Mouse (Mus musculus) B cell, adult 2 months (primary cell): Measurements from ENCODE around the gene Btnl6.
A peak's percentile ranks its signal among the peaks of the same experiment; 100 is the strongest.
"Not testable (repeated sequence)": the region's sequence is repeated elsewhere in the genome, so short reads cannot be mapped to it uniquely, and the experiment has no call there.

Source experiments
- DNase-seq, 2 experiments: peaks; one replicate each; pipeline ENCODE4 v3.0.0; 2022

The Btnl6 gene

DNA sequence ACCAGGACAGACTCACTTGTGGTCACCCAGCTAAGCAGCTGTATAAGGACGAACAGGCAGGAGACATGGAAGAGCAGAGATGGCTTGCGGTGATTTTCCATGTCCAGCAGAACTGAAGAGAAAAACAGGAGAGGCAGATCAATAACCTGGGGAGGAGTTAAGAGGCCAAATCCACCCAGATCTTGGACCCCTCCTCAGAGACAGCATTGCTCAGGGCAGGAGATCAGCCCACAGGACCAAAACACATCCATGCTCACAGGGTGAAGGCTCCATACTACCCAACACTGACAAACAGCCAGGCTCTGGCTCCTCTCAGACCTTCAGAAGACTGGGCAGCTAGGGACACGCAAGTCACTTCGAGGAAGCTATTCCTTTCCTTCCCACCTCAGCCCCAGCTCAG lies at the start of gene Btnl6:
Gene Btnl6 (minus strand): TSS at position 101 of the 400 bp plus-strand sequence.
- no peak for DNase-seq

DNA sequence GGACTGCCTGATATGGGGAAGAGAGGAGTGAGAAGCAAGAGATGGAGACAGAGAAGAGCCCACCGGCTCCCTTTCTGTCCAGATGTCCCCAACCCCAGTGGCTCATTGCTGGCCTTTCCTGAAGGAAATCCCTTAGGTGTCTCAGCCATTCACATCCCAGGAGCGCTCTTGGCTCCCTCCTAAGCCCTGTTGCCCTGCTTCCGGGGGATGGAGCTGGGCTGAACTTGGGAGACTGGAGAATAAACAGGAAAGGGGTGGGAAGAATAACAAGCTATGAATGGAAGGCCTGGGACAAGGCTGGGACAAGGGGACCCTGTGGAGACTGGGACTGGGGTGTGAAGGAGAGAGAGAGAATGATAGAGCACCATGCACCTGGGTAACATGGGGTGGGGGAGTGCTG lies 47.6 kb upstream of the Btnl6 start:
- DNase-seq = no peak

DNA sequence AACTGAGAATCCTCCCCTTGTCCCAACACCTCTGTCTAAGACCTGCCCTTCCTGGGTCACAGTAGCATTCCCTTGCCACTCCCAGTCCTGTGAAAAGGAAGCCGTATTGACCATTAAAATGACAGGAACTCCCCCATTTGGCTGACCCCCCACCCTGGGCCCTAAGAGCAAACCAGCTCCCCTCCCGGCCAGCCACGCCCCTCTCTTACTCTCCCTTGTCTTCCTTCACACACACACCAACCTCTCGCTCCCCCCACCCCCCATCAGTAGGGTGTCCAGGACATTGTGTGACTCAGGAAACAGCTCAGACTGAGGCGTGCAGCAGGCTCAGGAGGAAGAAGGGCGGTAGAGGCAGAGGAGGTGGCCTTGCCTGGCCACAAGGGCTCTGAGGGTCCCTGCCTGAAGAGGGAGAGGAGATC lies 46.9 kb upstream of the Btnl6 start, which contains the start of gene Notch4:
Gene Notch4 (plus strand): TSS at position 266 of the 419 bp plus-strand sequence.
- DNase-seq = no peak

DNA sequence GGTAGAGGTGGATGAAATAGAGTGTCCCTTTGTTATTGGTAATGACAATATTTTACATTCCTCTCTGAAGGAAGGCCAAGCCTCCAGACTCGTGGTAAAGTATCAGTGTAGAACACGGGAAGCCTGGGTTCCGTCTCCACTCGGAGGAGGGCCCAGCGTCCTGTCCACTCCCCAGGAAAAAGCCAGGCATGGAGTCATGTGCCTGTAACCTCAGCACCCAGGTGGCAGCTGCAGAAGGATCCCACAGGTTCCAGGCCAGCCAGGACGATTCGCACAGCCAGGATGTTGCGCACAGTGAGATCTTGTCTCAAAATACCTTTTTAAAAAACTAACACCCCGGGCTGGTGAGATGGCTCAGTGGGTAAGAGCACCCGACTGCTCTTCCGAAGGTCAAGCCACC lies 46.2 kb upstream of the Btnl6 start:
- DNase-seq = no peak

DNA sequence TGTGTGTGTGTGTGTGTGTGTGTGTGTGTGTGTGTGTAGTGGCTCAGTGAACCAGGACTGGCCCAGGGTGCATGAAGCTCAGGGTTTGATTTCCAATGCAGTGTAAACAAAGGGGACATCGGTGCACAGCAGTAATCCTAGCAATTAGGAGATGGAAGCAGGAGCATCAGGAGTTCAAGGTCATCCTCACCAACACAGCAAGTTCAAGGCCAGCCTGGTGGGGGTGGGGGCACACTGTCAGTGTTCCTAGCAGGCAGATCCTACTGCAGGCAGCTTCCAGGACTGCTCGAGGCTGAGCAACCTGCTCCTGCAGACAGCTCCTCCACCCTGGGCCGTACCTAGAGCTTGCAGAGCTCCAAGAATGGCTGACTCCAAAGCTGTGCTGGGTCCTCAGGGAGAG lies 45.4 kb upstream of the Btnl6 start:
- no peak for DNase-seq

DNA sequence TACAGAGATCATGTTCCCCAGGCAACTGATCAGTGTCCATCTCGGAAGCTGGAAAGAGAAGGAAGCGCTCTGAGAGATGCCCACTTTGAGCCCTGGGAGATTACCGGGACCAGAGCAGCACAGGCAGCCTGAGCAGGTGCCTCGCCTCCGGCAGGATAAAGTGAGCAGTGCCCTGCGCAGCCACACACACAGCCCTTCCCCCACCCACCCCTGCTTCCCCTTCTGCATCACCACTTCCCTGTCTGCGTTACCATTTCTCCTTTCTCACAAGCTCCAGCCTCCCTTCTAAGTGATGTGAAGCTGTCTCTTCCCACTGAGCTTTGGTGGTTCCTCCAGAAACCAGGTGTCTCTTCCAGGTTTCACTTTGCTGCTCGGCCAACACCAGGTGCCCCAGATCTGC lies 44.0 kb upstream of the Btnl6 start:
- DNase-seq = peak; percentile 60

DNA sequence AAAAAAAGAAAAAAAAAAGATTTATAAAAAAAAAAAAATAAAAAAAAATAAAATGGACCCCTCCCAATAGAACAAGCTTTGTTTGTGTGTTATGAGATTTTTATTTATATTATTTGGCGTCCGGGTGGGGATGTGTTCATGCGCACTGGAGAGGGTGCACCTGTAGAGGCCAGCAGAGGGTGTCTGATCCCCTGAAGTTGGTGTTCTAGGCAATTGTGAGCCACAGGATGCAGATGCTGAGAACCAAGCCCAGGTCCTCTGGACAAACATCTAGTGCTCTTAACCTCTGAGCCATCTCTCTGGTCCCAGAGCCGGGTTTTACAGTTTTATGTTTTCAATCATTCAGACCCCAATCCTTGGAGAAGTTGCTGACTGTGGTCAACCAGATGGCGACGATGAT lies 43.3 kb upstream of the Btnl6 start:
- no peak for DNase-seq

DNA sequence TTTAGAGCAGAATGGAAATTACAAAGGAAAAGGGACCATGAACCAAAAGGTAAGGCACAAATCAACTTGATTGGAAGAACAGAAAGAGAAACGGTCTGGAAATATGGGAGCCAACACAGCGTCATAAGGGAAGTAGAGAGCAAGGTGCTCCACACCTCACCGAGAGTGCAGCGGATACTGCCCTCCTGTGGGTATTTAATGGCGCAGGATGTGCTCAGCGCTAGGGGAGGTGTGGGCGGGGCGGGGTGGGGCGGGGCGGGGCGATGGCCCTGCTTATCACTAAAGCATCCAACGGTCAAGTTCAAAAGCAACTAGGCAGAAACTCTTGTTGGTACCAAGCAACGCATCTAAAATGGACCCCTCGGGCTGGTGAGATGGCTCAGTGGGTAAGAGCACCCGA lies 42.7 kb upstream of the Btnl6 start:
- DNase-seq = peak; percentile 31 to 45

DNA sequence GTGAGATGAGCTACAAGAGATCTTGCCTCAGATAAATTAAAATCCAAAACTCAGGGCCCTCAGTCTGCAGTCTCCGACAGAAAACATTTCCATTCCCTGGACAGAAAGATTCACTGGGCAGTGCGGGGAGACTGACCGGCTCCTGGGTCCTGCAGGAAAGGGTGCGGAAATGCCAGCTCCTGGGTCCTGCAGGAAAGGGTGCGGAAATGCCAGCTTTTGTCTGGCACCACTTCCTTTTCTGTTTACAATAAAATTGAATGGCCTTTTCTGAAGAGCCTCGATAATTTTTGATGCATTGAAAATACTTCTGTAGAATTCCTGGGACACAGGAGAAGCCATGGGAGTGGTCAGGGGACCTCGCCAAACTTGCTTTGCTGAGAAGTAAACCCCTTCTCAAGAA lies 42.0 kb upstream of the Btnl6 start:
- DNase-seq = no peak

DNA sequence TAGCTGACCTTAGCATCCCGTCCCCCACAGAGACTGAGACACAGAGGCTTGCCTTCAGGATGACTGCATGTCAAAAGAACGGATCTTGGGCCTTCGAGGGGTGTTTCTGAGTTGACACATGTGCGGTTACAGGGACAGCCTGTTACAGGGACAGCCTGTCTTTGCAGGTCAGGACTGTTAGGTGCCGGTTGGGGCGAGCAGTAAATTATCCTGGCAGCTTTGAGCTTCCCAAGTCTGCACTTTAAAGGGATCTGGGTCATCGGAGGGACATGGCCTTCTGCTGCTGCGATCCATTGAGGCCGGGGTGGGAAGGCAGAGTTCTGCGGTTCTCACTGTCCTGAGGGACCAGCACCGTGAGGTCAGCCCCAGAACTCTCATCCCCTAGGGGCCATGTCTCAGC lies 40.3 kb upstream of the Btnl6 start:
- DNase-seq = no peak

DNA sequence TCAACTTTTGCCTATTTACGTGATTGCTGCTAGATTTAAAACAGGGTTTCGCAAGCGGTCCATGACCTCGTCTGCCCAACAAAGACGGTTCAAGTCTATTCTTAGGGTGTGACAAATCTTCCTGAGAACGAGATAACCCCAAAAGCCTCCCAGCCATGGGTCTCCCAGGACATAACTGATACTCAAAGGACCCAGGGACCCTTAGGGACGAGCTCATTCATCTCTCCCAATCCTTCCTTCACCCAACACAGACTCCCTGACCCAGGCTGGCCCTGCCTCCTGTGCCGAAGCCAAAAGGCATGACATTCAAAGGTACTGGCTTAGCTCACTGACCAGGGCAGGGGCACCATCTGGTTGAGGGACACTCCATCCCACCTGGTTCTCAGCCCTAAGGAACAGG lies 39.3 kb upstream of the Btnl6 start:
- DNase-seq = no peak

DNA sequence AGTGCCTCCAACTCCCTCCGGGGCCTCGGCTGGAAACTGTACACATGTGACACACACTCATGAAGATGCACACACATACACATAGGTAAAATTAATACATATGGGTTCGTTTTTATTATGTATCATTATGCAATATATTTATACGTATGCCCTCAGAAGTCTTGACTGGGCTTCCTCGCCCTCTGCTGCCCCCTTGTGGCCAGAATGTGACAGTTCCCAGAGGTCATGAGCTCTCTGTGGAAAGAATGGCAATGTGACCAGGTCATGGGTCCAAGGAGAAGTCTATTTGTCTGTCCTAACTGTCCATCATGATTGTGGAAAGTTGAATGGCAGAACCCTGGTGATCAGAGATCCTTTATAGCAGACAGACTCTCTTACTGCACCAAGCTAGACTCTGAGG lies 38.3 kb upstream of the Btnl6 start:
- DNase-seq = peak; percentile 90 to 91

DNA sequence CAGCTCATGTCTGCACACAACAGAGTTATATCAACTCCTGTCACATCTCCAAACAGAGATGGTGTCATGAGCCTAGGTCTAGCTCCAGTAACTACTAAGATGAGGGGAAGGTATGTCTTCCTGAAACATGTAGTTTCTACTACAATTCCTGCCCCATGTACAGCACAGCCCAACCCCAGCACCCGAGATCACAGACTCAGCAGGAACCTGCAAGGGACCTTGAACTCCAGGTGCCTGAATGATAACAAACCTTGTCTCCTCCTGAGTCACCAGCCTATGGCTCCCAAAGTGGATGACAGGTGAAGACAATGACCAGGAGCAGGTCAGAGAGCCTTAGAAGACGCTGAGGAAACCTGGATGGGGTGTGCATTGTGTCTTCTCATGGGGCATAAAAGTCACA lies 32.7 kb upstream of the Btnl6 start:
- DNase-seq = no peak

DNA sequence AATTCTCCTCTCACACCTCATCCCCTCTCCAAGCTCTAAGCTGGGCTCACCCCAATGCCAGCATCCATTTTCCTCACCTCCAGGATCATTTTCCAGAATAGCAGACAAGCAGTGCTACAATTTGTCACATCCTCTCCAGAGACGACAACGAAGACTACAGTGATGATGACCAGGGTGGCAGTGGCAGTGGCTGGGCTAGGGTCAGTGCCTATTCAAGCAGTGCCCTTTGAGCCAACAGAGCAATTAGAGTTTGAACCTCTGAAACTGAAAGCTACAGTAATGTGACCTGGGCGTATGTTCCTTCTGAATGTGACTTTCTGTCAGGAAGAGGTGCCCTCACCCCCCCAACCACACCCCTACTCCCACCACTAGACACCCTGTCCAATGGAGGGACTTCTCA lies 32.0 kb upstream of the Btnl6 start:
- no peak for DNase-seq

DNA sequence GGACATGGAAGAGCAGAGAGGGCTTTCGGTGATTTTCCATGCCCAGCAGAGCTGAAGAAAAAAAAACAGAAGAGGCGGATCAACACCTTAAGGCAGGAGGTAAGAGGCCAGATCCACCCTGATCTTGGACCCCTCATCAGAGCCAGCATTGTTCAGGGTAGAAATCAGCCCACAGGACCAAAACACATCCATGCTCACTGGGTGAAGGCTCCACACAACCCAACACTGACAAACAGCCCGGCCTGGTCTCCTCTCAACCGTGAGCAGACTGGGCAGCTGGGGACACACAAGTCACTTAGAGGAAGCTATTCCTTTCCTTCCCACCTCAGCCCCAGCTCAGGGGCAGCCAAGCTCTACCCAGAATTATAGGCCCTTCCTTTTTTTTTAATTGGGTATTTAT lies 30.4 kb upstream of the Btnl6 start:
- DNase-seq = no peak

DNA sequence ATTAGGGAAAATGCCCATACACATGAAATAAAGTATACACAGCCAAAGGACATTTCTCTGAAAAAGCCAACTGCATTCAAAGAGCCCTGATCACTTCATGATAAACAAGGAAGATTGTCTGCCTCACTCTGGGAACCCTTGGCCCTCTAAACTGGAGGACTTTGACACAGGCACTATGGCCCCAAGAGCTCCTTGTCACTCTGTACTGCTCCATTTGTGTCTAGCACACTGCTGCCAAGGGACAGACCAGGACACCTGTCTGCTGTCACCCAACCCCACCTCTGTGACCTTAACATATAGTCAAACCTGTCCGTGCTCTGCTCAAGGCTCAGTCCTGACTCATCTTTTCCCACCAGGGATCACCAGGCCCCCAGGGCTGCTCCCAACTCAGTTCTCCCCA lies 29.6 kb upstream of the Btnl6 start:
- no peak for DNase-seq

DNA sequence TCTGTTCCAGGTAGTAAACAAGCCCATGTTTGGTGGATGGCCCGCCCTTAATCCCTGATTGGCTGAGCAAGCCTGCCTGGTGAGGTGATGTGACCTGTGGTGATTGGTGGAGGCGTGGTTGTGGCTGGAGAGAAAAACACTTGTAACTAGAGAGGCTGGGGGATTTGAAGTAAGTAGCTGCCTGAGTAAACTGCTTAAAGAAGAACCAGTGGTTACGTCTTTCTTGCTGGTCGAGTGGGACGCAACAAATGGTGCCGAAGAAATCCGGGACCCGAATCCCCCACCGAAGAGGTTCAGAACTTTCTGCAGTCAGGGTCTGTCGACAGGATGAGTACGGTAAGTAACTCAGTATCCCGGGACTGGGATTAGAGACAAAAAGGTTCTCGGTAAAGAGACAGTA lies 26.4 kb upstream of the Btnl6 start:
- DNase-seq = not testable (repeated sequence)

DNA sequence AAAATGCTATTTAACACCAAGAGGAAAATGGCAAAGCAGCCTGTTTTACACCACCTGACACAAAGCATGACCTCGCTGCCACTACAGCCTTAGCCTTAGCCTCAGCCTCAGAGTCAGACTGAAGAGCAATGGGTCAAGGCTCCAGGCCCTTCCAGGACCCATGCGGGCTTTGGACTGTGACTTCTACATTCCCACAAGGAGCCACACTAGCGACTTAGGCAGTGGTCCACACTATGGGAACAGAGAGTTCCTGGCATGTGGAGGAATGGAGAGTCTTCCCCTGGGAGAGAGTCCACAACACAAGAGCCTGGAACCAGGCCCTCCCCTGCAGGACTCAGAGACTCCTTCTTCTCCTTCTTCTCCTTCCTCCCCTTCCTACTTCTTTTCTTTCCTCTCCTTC lies 15.5 kb upstream of the Btnl6 start:
- DNase-seq = no peak

DNA sequence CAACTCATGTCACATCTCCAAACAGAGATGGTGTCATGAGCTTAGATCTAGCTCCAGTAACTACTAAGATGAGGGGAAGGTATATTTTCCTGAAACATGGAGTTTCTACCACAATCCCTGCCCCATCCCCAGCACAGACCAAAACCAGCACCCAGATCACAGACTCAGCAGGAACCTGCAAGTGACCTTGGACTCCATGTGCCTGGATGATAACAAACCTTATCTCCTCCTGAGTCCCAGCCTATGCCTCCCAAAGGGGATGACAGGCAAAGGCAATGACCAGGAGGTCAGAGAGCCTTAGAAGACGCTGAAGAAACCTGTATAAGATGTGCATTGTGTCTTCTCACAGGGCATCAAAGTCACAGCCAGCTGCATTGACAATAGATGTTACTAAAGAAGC lies 1.8 kb upstream of the Btnl6 start:
- DNase-seq = no peak

DNA sequence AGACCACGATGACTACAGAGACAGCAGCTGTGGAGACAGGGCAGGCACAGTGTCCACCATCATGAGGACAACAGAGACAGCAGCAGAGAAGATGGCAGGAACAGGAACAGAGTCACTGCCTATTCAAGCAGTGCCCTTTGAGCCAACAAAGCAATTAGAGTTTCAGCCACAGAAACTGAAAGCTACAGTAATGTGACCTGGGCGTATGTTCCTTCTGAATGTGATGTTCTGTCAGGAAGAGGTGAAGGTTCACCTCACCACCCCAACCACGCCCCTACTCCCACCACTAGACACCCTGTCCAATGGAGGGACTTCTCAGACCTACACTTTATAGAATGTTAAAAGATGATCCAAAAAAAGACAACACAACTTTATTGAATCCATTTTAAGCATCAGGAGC lies 1.4 kb upstream of the Btnl6 start:
- not testable (repeated sequence) for DNase-seq

DNA sequence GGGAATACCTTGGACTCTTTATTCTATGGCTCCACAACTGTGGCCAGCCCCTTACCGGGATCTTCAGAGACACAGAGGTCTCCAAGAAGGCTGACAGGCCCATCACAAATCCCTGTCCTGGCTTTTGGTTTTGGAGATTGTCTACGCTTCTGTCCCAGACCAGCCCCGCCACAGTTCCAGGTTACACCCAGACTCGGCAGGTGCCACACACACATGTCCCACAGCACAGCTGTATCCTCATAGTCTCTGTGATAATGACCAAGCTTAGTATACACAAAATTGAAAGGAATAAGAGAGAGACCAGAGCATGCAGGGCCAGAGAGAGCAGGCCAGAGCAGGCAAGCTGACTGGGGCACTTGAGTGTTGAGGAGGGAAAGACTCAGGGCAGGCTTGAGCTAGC lies 643 bp upstream of the Btnl6 start:
- DNase-seq = no peak

DNA sequence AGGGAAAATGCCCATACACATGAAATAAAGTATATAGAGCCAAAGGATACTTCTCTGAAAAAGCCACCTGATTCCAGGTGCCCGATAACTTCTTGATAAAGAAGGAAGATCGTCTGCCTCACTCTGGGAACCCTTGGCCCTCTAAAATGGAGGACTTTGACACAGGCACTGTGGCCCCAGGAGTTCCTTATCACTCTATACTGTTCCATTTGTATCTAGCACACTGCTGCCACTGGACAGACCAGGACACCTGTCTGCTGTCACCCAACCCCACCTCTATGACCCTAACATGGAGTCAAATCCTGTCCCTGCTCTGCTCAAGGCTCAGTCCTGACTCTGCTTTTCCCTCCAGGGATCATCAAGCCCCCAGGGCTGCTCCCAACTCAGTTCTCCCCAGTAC lies 638 bp downstream of the Btnl6 start:
- no peak for DNase-seq

DNA sequence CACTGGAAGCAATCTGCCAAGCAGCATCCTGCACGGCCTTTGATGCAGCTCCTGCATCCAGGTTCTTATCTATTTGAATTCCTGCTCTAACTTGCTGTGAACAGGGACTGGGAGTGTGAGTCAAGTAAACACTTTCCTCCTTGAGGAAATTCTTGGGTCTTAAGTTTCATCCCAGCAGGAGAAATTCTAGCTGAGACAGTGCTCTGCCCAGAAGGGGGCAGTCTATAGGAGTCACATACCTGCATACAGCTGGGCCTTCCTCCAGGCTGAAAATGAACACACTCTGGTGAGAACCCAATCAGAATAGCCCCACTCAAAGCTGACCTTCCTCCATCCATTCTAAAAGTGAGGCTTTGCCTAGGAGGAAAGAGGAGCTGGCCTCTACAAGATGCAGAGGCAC lies 5.4 kb downstream of the Btnl6 start:
- DNase-seq = not testable (repeated sequence)

DNA sequence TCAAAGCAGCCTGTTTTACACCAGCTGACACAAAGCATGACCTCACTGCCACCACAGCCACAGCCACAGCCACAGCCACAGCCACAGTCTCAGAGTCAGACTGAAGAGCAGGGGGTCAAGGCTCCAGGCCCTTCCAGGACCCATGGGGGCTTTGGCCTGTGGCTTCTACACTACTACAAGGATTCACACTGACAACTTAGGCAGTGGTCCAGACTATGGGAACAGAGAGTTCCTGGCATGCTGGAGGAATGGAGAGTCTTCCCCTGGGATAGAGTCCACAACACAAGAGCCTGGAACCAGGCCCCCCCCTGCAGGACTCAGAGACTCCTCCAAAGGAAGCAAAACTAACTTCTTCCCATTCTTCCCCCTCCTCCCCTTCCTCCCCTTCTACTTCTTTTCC lies 9.6 kb downstream of the Btnl6 start:
- DNase-seq = no peak

DNA sequence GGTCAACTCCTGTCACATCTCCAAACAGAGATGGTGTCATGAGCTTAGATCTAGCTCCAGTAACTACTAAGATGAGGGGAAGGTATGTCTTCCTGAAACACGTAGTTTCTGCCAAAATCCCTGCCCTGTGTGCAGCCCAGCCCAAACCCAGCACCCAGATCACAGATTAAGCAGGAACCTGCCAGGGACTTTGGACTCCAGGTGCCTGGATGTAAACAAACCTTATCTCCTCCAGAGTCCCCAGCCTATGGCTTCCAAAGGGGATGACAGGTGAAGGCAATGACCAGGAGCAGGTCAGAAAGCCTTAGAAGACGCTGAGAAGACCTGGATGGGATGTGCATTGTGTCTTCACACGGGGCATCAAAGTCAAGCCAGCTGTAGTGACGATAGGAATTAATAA lies 19.4 kb downstream of the Btnl6 start:
- DNase-seq = not testable (repeated sequence)

DNA sequence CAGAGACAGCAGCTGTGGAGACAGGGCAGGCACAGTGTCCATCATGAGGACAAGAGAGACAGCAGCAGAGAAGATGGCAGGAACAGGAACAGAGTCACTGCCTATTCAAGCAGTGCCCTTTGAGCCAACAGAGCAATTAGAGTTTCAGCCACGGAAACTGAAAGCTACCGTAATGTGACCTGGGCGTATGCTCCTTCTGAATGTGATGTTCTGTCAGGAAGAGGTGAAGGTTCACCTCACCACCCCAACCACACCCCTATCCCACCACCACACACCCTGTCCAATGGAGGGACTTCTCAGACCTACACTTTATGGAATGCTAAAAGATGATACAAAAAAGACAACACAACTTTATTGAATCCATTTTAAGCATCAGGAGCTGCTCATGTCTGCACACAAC lies 19.8 kb downstream of the Btnl6 start:
- not testable (repeated sequence) for DNase-seq
